Mouse (Mus musculus): ENCODE measurements around the gene Arf4.

GRCm38 (mm10) chr14:26651901-26652300 lies 14.0 kb downstream of the Arf4 start:
- TF ChIP-seq POLR2AphosphoS2 (IDR thresholded peaks at IDR 0.05; ENCODE audit: insufficient read length, low read depth) (no peak), POLR2A (IDR thresholded peaks at IDR 0.05; ENCODE audit: insufficient read length, low read depth) (no peak), MYOG (IDR thresholded peaks at IDR 0.05; ENCODE audit: control insufficient read depth in 1 of 3, insufficient read depth in 1 of 3, insufficient read length in 2 of 3, low read depth in 2 of 3) (no peak), CEBPB (IDR thresholded peaks at IDR 0.05; ENCODE audit: insufficient read depth, poor library complexity, severe bottlenecking) (no peak), REST (IDR thresholded peaks at IDR 0.05; ENCODE audit: insufficient read depth, insufficient read length) (no peak), MAX (IDR thresholded peaks at IDR 0.05; ENCODE audit: low read depth) (no peak), USF1 (IDR thresholded peaks at IDR 0.05; ENCODE audit: low read depth) (no peak), MYOD1 (IDR thresholded peaks at IDR 0.05; ENCODE audit: control insufficient read depth in 1 of 3, insufficient read length in 2 of 3, low read depth in 2 of 3) (no peak)

Measured in myocyte (in vitro differentiated cells).